Mouse (Mus musculus) forebrain, embryonic 10.5 days (tissue): Measurements from ENCODE around the gene Gbx2. TPM values are rescaled to one million over a fixed set of nuclear protein-coding genes. Genes with fewer than 3 reads are reported as not detected.

Source experiments
- DNase-seq: peaks from one replicate; pipeline ENCODE4 v3.0.0-alpha.2; 2017; ENCODE audit warnings: low spot score; ENCODE audit errors: extremely low spot score
- H3K27ac ChIP-seq: fragments of 300-500 bp; sonication (generic); 2 replicates; pipeline ENCODE4 v1.5.1; 2016; ENCODE audit warnings: mild to moderate bottlenecking
- H3K27me3 ChIP-seq: fragments of 300-500 bp; sonication (generic); 2 replicates; pipeline ENCODE4 v1.6.1; 2016; ENCODE audit warnings: mild to moderate bottlenecking; ENCODE audit not compliant: poor library complexity, severe bottlenecking
- H3K36me3 ChIP-seq: fragments of 300-500 bp; sonication (generic); replicated peaks from 2 replicates; pipeline ENCODE4 v1.6.1; 2016; ENCODE audit warnings: mild to moderate bottlenecking, moderate library complexity
- H3K4me1 ChIP-seq: fragments of 300-500 bp; sonication (generic); 2 replicates; pipeline ENCODE4 v1.6.1; 2016
- H3K4me3 ChIP-seq: fragments of 300-500 bp; sonication (generic); 2 replicates; pipeline ENCODE4 v1.5.1; 2016; ENCODE audit warnings: mild to moderate bottlenecking, moderate library complexity
- H3K9me3 ChIP-seq: fragments of 300-500 bp; sonication (generic); 2 replicates; pipeline ENCODE4 v1.6.1; 2016; ENCODE audit warnings: mild to moderate bottlenecking, moderate library complexity
- WGBS: fragments of 180-500 bp; shearing (Covaris S2); methylation state at CpG from one replicate; pipeline ENCODE4 v1.1.7; 2016; 5-methylcytosine and 5-hydroxymethylcytosine counted together
- polyA plus RNA-seq: library from polyadenylated mRNA; unstranded; fragments of >200 nt; fragmentation: Nextera tagmentation; extraction: Ambion mirVana; gene quantifications from 2 replicates; pipeline ENCODE4 v1.2.1, GENCODE M21; 2016

Gbx2 gene
- polyA plus RNA-seq, 1 experiment from 2014 or later = 1.2 TPM

DNA sequence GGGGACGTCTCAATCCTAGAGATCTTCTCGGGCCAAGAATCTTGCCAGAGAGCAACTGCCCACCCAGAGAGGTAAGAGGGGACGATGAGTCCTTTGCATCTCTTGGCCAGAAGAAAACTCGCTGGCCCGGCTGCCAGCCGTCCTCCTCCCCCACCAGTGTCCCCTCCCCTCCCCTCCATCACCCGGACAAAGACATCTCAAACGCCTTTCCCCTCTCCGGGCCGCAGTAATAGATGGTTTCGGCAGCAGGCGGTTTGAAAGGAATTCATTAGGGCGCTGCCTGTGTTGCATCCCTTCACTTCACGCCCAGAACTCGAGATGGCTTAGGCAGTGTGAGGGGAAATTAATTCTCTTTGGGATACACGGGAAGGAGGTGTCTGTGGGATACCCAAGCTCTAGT, 1.6 kb upstream of the Gbx2 start:
- WGBS = under 1% methylated on average over 16 of the region's 16 CpGs
- H3K4me1 ChIP-seq = peaks cover 83% of the 10 kb centered on the region

GRCm38 (mm10) chr1:89932021-89932423, 1.0 kb upstream of the Gbx2 start:
- WGBS = 1% methylated on average over 19 of the region's 19 CpGs
- no peak overlapping the region for H3K27ac ChIP-seq
- peak overlapping the region; percentile 5; the same call in 1 of the 2 replicates for H3K4me3 ChIP-seq
- H3K9me3 ChIP-seq = no peaks in the 10 kb centered on the region
- H3K27me3 ChIP-seq = peaks cover 100% of the 10 kb centered on the region
- peaks cover 89% of the 10 kb centered on the region for H3K4me1 ChIP-seq
- H3K36me3 ChIP-seq = no peaks in the 10 kb centered on the region
- peak; percentile 45 for DNase-seq

More for the DNA sequence above, 1.6 kb upstream of the Gbx2 start:
- H3K4me3 ChIP-seq = peak overlapping the region; percentile 5; the same call in 1 of the 2 replicates
- no peaks in the 10 kb centered on the region for H3K9me3 ChIP-seq
- H3K36me3 ChIP-seq = no peaks in the 10 kb centered on the region
- peaks cover 100% of the 10 kb centered on the region for H3K27me3 ChIP-seq
- H3K27ac ChIP-seq = no peak overlapping the region
- DNase-seq = peak; percentile 55

GRCm38 (mm10) chr1:89930551-89930950, 428 bp downstream of the Gbx2 start:
- WGBS = under 1% methylated on average over 45 of the region's 45 CpGs
- Histone ChIP-seq H3K4me1 (peaks cover 94% of the 10 kb centered on the region), H3K36me3 (no peaks in the 10 kb centered on the region), H3K27ac (peak overlapping the region; percentile 71), H3K4me3 (peak overlapping the region; percentile 59), H3K9me3 (no peaks in the 10 kb centered on the region), H3K27me3 (peaks cover 100% of the 10 kb centered on the region)
- DNase-seq = no peak

- Histone ChIP-seq H3K36me3 (no peaks in the 10 kb centered on the region), H3K27ac (peak overlapping the region; percentile 71), H3K4me3 (peak overlapping the region; percentile 59), H3K9me3 (no peaks in the 10 kb centered on the region), H3K4me1 (peaks cover 94% of the 10 kb centered on the region), H3K27me3 (peaks cover 100% of the 10 kb centered on the region)
- WGBS = under 1% methylated on average over 55 of the region's 55 CpGs
- peak; percentile 70 for DNase-seq
Observed at GRCm38 (mm10) chr1:89929721-89930505, 1.1 kb downstream of the Gbx2 start.

DNA sequence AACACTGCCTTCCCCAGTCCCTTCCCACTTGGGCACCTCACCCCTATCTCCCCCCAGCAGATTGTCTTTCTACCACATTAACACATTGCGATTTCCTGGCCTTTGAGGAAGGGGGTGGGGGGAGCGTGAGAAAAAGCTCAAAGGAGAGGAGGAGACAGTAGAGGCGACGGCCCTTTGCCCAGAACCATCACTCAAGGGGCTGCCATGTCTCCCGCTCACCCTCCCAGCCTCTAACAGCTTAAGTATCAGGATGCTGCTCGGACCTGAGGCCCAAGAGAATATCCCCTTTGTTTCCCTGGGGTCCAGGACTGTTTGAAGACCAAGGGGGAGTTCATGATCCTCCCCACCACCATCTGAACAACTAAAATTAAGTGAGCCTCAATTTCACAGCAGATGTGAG, 1.8 kb downstream of the Gbx2 start:
- no peaks in the 10 kb centered on the region for H3K36me3 ChIP-seq
- WGBS = under 1% methylated on average over 6 of the region's 6 CpGs
- H3K4me1 ChIP-seq = peaks cover 94% of the 10 kb centered on the region
- DNase-seq = peak; percentile 42
- H3K27me3 ChIP-seq = peaks cover 100% of the 10 kb centered on the region
- peak overlapping the region; percentile 59 for H3K4me3 ChIP-seq
- no peaks in the 10 kb centered on the region for H3K9me3 ChIP-seq
- no peak overlapping the region for H3K27ac ChIP-seq

- no peak for DNase-seq
- Histone ChIP-seq H3K27ac (no peak overlapping the region), H3K27me3 (peaks cover 100% of the 10 kb centered on the region), H3K36me3 (no peaks in the 10 kb centered on the region), H3K4me3 (peak overlapping the region; percentile 59; the same call in 1 of the 2 replicates), H3K9me3 (no peaks in the 10 kb centered on the region), H3K4me1 (peaks cover 93% of the 10 kb centered on the region)
- WGBS = under 1% methylated on average over 25 of the region's 25 CpGs
Observed at GRCm38 (mm10) chr1:89928676-89929075, 2.3 kb downstream of the Gbx2 start.

DNA sequence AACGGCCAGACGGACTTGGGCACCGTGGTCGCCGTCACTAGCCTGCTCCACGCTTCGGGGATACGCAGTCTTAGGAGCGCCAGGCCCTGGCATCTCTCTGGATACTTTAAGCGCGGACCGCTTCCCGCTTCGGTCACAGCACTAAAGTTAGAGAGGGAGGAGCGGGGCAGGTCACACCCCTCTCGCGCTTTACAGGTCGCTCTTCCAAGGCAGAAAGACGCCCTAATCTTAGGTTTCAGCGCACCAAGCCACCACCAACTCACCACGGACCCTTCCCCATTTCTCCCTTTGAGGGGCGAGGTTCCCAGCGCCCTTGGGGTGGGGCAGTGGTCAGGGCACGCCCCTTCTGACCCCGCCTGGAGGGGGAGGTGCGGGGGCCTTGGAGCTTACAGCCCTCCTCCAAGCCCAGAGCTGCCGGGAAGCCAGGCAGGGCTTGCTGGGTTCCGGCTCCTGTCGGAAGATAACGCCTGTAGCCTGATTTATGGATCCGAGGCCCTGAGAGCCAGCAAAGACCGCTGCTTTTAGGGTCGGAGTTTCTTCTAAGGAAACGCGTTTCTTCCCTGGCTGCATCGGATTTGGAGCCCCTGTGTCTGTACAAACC, 3.8 kb downstream of the Gbx2 start:
- no peaks in the 10 kb centered on the region for H3K9me3 ChIP-seq
- no peak for DNase-seq
- peaks cover 93% of the 10 kb centered on the region for H3K4me1 ChIP-seq
- peak overlapping the region; percentile 37 for H3K4me3 ChIP-seq
- H3K27ac ChIP-seq = no peak overlapping the region
- peaks cover 100% of the 10 kb centered on the region for H3K27me3 ChIP-seq
- no peaks in the 10 kb centered on the region for H3K36me3 ChIP-seq
- WGBS = under 1% methylated on average over 36 of the region's 36 CpGs

DNA sequence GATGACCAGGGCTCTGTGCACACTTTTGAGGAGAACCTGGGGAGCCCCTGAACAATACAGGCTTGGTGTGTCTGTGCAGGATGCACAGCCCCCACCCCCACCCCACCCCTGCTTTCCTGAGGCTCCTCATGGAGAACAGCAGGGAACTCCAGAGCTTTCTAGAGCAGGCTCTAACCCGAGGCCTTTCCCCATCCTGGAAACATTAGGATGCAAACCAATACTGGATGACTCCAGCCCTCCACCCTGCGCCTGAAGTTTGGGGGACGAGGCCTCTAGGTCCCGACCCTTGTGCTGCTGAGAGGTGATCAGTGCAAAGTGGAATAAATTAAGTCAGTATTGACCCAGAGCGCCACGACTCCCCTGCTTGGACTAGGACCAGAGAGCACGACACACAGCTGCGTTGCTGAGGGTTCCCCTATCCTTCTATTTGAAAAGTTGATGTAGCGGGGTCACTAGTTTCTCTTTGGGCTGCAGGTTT, 4.4 kb downstream of the Gbx2 start:
- Histone ChIP-seq H3K27me3 (peaks cover 100% of the 10 kb centered on the region), H3K9me3 (no peaks in the 10 kb centered on the region), H3K27ac (no peak overlapping the region), H3K4me3 (peak overlapping the region; percentile 37), H3K36me3 (no peaks in the 10 kb centered on the region), H3K4me1 (peaks cover 93% of the 10 kb centered on the region)
- peak; percentile 45 for DNase-seq
- WGBS = 1% methylated on average over 9 of the region's 9 CpGs

DNA sequence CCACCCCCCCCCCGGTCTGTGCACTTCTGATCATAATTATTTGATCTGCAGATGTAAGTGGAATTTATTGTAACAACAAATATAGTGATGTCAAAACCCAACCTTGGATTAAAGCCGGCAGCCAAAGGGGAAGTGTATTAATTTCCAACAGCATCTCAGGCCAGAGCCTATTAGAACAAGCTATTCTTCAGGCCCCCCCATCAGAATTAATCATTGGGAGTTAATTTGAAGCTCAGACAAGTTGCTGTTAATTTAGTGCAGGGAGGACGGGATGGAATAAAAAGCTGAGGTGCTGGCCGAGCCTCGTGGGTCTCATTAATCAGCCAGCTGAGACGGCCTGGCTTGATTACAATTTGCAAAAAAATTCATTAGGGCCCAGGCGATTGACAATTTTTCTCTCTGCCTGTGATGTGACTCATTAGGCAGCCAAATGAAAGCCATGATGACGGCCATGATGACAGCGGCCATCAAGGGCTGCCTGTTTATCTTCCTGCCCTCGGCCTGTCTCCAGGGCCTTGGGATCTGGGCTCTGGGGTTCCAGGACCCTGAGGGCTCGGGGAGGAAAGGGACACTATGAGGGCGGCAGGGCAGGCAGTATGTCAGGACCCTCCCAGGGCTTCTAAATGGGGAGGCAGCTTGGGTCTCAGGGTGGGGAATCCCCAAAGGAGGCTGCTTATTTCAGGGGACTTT, 5.3 kb downstream of the Gbx2 start:
- no peaks in the 10 kb centered on the region for H3K9me3 ChIP-seq
- H3K4me3 ChIP-seq = no peak overlapping the region
- peaks cover 84% of the 10 kb centered on the region for H3K4me1 ChIP-seq
- H3K27me3 ChIP-seq = peaks cover 100% of the 10 kb centered on the region
- WGBS = 8% methylated on average over 12 of the region's 12 CpGs
- DNase-seq = peak; percentile 29
- no peak overlapping the region for H3K27ac ChIP-seq
- H3K36me3 ChIP-seq = no peaks in the 10 kb centered on the region

- Histone ChIP-seq H3K36me3 (no peaks in the 10 kb centered on the region), H3K9me3 (peaks cover 7% of the 10 kb centered on the region), H3K27ac (0 out of 2 replicates have a peak overlapping the region, but pooled peaks have one; percentile 58), H3K27me3 (peaks cover 100% of the 10 kb centered on the region), H3K4me3 (peak overlapping the region; percentile 43), H3K4me1 (peaks cover 64% of the 10 kb centered on the region)
- WGBS = 2% methylated on average over 14 of the region's 14 CpGs
- DNase-seq = no peak
Observed at GRCm38 (mm10) chr1:89923642-89924020, 7.3 kb downstream of the Gbx2 start.

DNA sequence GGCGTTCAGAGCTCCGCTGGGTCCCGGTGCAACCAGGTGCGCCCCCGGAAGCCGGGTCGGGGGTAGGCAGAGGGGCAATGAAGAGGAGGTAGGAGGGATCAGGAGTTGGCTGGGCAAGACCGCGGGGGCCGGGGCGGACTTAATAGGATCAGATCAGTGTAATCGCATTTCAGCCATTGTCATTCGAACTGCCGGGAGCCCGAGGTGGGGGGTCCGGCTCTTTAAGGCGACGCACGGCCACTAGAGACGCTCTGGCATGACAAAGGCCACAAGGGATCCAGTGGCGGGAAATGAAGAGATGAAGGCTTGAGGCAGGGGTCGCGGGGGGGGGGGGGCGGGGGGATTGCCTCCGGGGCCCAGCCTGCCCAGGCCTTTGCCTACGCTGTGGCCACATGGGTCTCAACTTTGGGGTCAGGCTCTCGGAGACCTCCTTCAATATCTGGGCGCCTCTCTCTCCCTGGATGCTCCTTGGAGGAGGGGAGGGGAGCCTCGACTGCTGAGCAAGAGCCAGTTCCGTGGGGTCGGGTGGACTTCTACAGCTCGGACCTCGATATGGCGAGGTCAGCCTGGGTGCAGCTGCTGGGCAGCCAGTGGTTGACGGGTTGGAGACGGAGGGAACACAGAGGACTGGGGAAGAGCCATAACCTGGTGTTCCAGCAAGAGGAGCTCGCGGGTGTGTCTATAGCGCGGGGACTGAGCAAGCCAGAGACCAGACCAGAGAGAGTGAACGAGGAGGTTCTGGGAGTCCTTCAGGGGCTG, 7.9 kb downstream of the Gbx2 start:
- Histone ChIP-seq H3K27ac (peak overlapping the region; percentile 58), H3K4me3 (peak overlapping the region; percentile 43), H3K27me3 (peaks cover 100% of the 10 kb centered on the region), H3K4me1 (peaks cover 64% of the 10 kb centered on the region), H3K9me3 (peaks cover 11% of the 10 kb centered on the region), H3K36me3 (no peaks in the 10 kb centered on the region)
- DNase-seq = peak; percentile 53
- under 1% methylated on average over 41 of the region's 41 CpGs for WGBS

GRCm38 (mm10) chr1:89922282-89922681, 8.7 kb downstream of the Gbx2 start:
- H3K9me3 ChIP-seq = peaks cover 11% of the 10 kb centered on the region
- 2% methylated on average over 7 of the region's 7 CpGs for WGBS
- H3K36me3 ChIP-seq = no peaks in the 10 kb centered on the region
- H3K4me3 ChIP-seq = peak overlapping the region; percentile 43
- peak; percentile 53 for DNase-seq
- H3K27ac ChIP-seq = 0 out of 2 replicates have a peak overlapping the region, but pooled peaks have one; percentile 58
- peaks cover 100% of the 10 kb centered on the region for H3K27me3 ChIP-seq
- peaks cover 60% of the 10 kb centered on the region for H3K4me1 ChIP-seq
